Mouse (Mus musculus): ENCODE data around the gene Aldh1l1. TPM values are rescaled to one million over a fixed set of nuclear protein-coding genes. Genes with fewer than 3 reads are reported as not detected.

Aldh1l1 gene
- polyA plus RNA-seq, 1 experiment from 2014 or later: 17.5 TPM

DNA sequence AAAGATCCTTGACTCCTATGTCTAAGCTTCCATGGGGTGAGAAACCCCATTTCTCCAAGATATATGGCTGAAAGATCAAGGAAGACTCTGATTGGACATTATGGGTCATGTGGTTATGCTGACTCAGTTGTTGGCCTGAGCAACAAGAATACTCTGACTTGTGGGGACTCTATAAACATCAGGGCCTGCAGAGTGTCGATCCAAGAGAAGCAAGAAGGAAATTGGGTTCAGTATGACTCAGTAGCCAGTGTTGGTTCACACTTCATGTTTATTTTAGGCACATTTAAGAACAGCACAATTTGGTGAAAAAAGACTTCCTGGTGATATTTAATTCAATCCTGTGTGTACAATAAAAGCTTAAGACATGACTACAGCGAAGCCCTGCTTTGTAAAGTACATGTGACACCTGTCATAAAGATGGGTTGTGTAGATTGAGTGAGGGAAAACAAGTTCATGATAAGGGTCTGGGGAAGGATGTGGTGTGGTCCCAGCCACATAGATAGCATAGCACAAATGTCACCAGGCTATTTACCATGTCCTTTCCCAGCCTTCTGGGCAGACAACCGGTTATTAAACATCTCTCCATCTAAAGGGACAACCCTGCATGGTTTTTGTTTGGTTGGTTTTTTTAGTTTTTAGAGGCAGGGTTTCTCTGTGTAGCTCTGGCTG is 74.3 kb downstream of the Aldh1l1 start:
- peak; percentile 21 for ATAC-seq
- H3K4me3 ChIP-seq (replicated peaks): no peak overlapping the region

DNA sequence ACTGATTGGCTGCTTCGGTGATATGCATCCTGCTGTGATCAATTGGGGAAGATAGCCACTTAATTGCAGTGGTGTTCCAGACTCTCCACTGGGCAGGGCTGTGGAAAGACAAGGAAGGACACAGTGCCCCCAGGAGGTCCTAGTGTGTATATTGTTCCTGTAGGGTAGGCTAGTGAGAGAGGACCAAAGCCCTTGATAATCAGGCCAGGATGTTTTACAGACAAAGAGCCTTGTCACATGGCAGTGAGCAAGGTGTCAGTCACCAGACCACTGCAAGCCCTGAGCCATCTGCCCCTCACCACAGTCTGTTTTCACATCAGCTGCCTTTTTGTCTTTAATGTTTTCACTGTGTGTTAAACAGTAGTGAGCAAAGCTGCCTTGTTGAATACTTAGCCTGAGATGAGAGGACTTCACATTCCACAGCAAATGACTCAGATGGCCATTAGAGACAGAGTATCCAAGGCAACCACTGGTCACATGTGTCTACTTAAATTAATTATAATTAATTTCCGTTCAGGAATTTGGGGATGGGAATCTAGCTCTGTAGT is 75.1 kb downstream of the Aldh1l1 start:
- 0 out of 2 replicates have a peak overlapping the region, but pooled peaks have one; percentile 6 for H3K27ac ChIP-seq
- H3K27me3 ChIP-seq (replicated peaks): no peaks in the 10 kb centered on the region
- H3K4me2 ChIP-seq (replicated peaks): no peak overlapping the region
- no peaks in the 10 kb centered on the region; the same call in 1 of the 2 replicates for H3K4me1 ChIP-seq (replicated peaks)
- 29% methylated on average over 2 of the region's 2 CpGs for WGBS
- ATAC-seq: peak; percentile 93
- no peaks in the 10 kb centered on the region for H3K9me3 ChIP-seq
- H3K4me3 ChIP-seq (replicated peaks): no peak overlapping the region
- H3K9ac ChIP-seq: no peak overlapping the region
- H3K36me3 ChIP-seq: no peaks in the 10 kb centered on the region

More for the DNA sequence above, 74.3 kb downstream of the Aldh1l1 start:
- no peak overlapping the region for H3K4me2 ChIP-seq (replicated peaks)
- peak overlapping the region; percentile 55 for H3K27ac ChIP-seq
- no peaks in the 10 kb centered on the region; the same call in 1 of the 2 replicates for H3K4me1 ChIP-seq (replicated peaks)
- 48% methylated on average over 3 of the region's 3 CpGs for WGBS
- no peaks in the 10 kb centered on the region for H3K36me3 ChIP-seq
- H3K27me3 ChIP-seq (replicated peaks): no peaks in the 10 kb centered on the region
- no peaks in the 10 kb centered on the region for H3K9me3 ChIP-seq
- no peak overlapping the region for H3K9ac ChIP-seq

GRCm38 (mm10) chr6:90564240-90564639 is 78.0 kb downstream of the Aldh1l1 start:
- Histone ChIP-seq H3K4me2 (replicated peaks) (no peak overlapping the region), H3K4me1 (replicated peaks) (no peaks in the 10 kb centered on the region; the same call in 1 of the 2 replicates), H3K9me3 (no peaks in the 10 kb centered on the region), H3K4me3 (replicated peaks) (no peak overlapping the region), H3K27me3 (replicated peaks) (no peaks in the 10 kb centered on the region), H3K36me3 (no peaks in the 10 kb centered on the region), H3K9ac (no peak overlapping the region), H3K27ac (no peak overlapping the region)
- WGBS: 79% methylated on average over 9 of the region's 9 CpGs
- ATAC-seq: no peak

- Histone ChIP-seq H3K4me2 (replicated peaks) (no peak overlapping the region), H3K36me3 (no peaks in the 10 kb centered on the region)
- no peak for ATAC-seq
Measured at GRCm38 (mm10) chr6:90565357-90566215, 79.4 kb downstream of the Aldh1l1 start.

DNA sequence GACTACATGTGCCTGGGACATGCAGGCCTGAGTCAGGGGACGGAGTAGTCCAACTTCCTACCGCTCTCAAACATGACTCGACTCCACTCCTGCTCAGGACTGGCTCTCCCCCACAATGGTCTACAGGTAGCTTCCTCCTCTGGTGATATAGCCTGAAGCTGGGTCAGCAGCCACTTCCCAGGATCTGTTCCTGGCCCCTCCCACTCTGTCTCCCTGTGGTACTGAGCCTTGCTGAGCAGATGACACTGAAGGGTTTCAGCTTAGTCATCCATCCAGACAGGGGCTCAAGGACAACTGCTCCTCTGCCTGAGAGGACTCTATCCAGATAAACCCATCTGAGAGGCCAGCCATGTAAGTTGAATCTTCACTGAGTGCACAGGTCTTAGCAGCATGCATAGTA is 81.3 kb downstream of the Aldh1l1 start:
- 79% methylated on average over 3 of the region's 3 CpGs for WGBS
- H3K36me3 ChIP-seq: no peaks in the 10 kb centered on the region
- H3K4me1 ChIP-seq (replicated peaks): peaks cover 12% of the 10 kb centered on the region; the same call in 1 of the 2 replicates
- no peaks in the 10 kb centered on the region for H3K9me3 ChIP-seq
- H3K27me3 ChIP-seq (replicated peaks): no peaks in the 10 kb centered on the region
- no peak overlapping the region for H3K9ac ChIP-seq
- no peak overlapping the region for H3K4me2 ChIP-seq (replicated peaks)
- H3K27ac ChIP-seq: no peak overlapping the region
- no peak for ATAC-seq
- H3K4me3 ChIP-seq (replicated peaks): no peak overlapping the region

More at GRCm38 (mm10) chr6:90565357-90566215, 79.4 kb downstream of the Aldh1l1 start:
- peaks cover 1% of the 10 kb centered on the region; the same call in 1 of the 2 replicates for H3K4me1 ChIP-seq (replicated peaks)
- WGBS: 57% methylated on average over 13 of the region's 13 CpGs
- H3K27ac ChIP-seq: no peak overlapping the region
- H3K4me3 ChIP-seq (replicated peaks): no peak overlapping the region
- H3K27me3 ChIP-seq (replicated peaks): no peaks in the 10 kb centered on the region
- no peak overlapping the region for H3K9ac ChIP-seq
- H3K9me3 ChIP-seq: no peaks in the 10 kb centered on the region

GRCm38 (mm10) chr6:90567928-90568327 is 81.7 kb downstream of the Aldh1l1 start:
- no peak for ATAC-seq
- H3K27ac ChIP-seq: no peak overlapping the region
- WGBS: 75% methylated on average over 3 of the region's 3 CpGs

DNA sequence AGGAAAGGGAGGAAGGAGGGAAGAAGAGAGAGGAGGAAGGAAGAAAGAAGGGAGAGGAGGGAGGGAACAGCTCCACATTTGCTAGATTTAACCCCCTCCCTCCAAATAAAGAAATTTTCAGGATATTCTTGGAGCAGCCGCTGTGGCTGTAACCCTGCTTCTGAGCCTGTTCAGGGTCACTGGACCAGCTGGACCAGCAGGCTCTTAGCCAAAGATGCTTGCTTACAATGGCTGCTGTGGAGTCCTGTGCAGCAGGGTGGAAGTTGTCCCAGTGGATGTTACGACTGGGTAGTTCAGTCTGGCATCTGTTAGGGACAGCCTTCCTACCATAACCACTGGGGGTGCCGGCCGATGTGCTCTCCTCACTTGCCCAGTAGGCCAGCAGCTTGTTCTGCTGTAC is 82.5 kb downstream of the Aldh1l1 start:
- Histone ChIP-seq H3K4me1 (replicated peaks) (peaks cover 12% of the 10 kb centered on the region; the same call in 1 of the 2 replicates), H3K27me3 (replicated peaks) (no peaks in the 10 kb centered on the region), H3K9me3 (no peaks in the 10 kb centered on the region), H3K4me2 (replicated peaks) (no peak overlapping the region), H3K9ac (no peak overlapping the region), H3K36me3 (no peaks in the 10 kb centered on the region), H3K27ac (no peak overlapping the region), H3K4me3 (replicated peaks) (no peak overlapping the region)
- no peak for ATAC-seq
- 74% methylated on average over 4 of the region's 4 CpGs for WGBS

More at GRCm38 (mm10) chr6:90567928-90568327, 81.7 kb downstream of the Aldh1l1 start:
- H3K4me1 ChIP-seq (replicated peaks): peaks cover 12% of the 10 kb centered on the region; the same call in 1 of the 2 replicates
- no peak overlapping the region for H3K4me2 ChIP-seq (replicated peaks)
- H3K9ac ChIP-seq: no peak overlapping the region
- H3K9me3 ChIP-seq: no peaks in the 10 kb centered on the region
- no peaks in the 10 kb centered on the region for H3K27me3 ChIP-seq (replicated peaks)
- H3K36me3 ChIP-seq: no peaks in the 10 kb centered on the region
- no peak overlapping the region for H3K4me3 ChIP-seq (replicated peaks)

DNA sequence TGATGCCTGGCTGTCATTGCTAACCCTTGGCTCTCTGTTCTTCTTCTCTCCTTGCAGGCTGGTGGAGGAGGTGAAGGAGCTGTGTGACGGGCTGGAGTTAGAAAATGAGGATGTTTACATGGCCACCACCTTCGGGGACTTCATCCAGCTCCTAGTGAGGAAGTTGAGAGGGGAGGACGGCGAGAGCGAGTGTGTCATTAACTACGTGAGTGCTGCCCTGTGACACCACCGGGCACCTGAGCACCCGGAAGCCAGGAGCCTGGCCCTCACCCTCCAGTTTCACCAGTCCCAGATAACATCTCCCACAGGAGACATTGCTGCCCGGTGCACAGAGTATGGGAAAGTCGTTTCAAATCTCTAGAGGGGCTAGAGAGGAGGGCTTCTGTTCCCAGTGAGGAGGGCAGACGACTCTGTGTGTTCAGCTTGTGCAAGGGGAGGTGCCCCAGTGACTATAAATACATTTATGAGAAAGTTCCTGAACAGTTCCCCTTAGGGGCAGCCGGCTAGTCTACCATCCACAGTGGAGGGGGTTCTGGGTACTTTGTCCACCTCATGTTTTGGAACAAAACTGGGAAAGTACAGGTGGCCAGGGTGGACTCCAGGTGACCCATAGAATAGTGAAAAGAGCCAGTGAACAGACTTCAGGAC is 83.6 kb downstream of the Aldh1l1 start:
- H3K9ac ChIP-seq: no peak overlapping the region
- peak overlapping the region; percentile 14; the same call in 1 of the 2 replicates for H3K4me2 ChIP-seq (replicated peaks)

DNA sequence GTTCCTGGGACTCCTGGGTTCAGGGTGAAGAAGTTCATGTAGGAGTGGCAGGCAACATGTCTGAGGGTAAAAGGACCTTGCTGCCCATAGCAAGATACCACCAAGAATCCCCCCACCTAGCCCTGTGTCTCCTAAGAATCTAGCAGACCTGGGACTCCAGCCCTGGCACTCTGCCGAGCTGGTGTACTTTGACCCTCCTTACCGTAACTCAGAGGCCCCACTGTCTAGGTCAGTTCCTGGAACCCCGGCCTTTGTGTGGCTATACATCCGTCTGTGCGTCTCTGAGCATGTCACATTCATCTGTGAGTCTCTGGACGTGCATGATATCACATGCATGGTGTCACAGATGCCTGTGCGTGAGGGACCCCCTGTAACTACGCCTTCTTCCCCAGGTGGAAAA is 84.2 kb downstream of the Aldh1l1 start:
- Histone ChIP-seq H3K9me3 (no peaks in the 10 kb centered on the region), H3K4me3 (replicated peaks) (no peak overlapping the region), H3K27me3 (replicated peaks) (no peaks in the 10 kb centered on the region), H3K9ac (no peak overlapping the region), H3K4me2 (replicated peaks) (peak overlapping the region; percentile 14; the same call in 1 of the 2 replicates), H3K4me1 (replicated peaks) (peaks cover 12% of the 10 kb centered on the region; the same call in 1 of the 2 replicates), H3K27ac (peak overlapping the region; percentile 61), H3K36me3 (no peaks in the 10 kb centered on the region)
- peak; percentile 88 for ATAC-seq
- 54% methylated on average over 8 of the region's 8 CpGs for WGBS

More for the DNA sequence above, 83.6 kb downstream of the Aldh1l1 start:
- H3K36me3 ChIP-seq: no peaks in the 10 kb centered on the region
- H3K27me3 ChIP-seq (replicated peaks): no peaks in the 10 kb centered on the region
- 43% methylated on average over 12 of the region's 12 CpGs for WGBS
- H3K27ac ChIP-seq: peak overlapping the region; percentile 61
- peak; percentile 66 for ATAC-seq
- H3K4me3 ChIP-seq (replicated peaks): no peak overlapping the region
- no peaks in the 10 kb centered on the region for H3K9me3 ChIP-seq
- H3K4me1 ChIP-seq (replicated peaks): peaks cover 12% of the 10 kb centered on the region; the same call in 1 of the 2 replicates

GRCm38 (mm10) chr6:90575261-90575715 is 89.1 kb downstream of the Aldh1l1 start:
- WGBS: 36% methylated on average over 3 of the region's 3 CpGs
- H3K9me3 ChIP-seq: no peaks in the 10 kb centered on the region
- no peak overlapping the region for H3K9ac ChIP-seq
- no peaks in the 10 kb centered on the region for H3K36me3 ChIP-seq
- H3K4me2 ChIP-seq (replicated peaks): no peak overlapping the region
- H3K4me3 ChIP-seq (replicated peaks): no peak overlapping the region
- H3K27ac ChIP-seq: no peak overlapping the region
- ATAC-seq: peak; percentile 36; the same call in 1 of the 2 replicates
- peaks cover 12% of the 10 kb centered on the region; the same call in 1 of the 2 replicates for H3K4me1 ChIP-seq (replicated peaks)
- H3K27me3 ChIP-seq (replicated peaks): no peaks in the 10 kb centered on the region

DNA sequence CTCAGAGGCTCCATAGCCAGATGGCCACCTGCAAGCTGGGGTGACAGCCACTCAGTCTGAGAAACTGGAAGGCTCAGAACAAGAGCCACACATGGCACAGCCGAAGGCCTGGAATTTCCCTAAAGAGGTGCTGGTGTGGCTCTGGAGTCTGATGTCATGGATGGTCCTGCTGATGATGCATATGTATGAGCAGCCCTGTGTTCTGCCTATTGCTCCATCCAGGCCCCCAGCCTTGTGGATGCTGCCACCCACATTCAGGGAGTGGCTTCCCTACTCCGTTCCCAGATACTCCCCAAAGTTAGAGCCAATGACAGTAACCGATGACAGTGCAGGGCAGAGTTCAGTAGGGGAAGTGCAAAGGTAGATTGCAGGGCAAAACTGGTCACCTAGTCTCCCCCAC is 91.9 kb downstream of the Aldh1l1 start:
- H3K4me2 ChIP-seq (replicated peaks): no peak overlapping the region
- no peak overlapping the region for H3K9ac ChIP-seq
- H3K4me1 ChIP-seq (replicated peaks): no peaks in the 10 kb centered on the region
- no peaks in the 10 kb centered on the region for H3K27me3 ChIP-seq (replicated peaks)
- H3K4me3 ChIP-seq (replicated peaks): no peak overlapping the region
- H3K27ac ChIP-seq: no peak overlapping the region
- no peaks in the 10 kb centered on the region for H3K9me3 ChIP-seq
- H3K36me3 ChIP-seq: no peaks in the 10 kb centered on the region
- WGBS: 45% methylated on average over 3 of the region's 3 CpGs
- no peak for ATAC-seq

Measured in intestine, embryonic 15.5 days (tissue).